Mouse (Mus musculus) urinary bladder, adult 2 months (tissue): ENCODE measurements at regions not wholly inside any gene's neighbourhood (a gene's known extent, or its start where the extent isn't known, plus 50 kb on each side); places are given as distances from the start of the nearest gene placed in this dataset.

Experiments
- DNase-seq: peaks from one replicate; pipeline ENCODE4 v3.0.0; 2022; ENCODE audit warnings: low spot score

DNA sequence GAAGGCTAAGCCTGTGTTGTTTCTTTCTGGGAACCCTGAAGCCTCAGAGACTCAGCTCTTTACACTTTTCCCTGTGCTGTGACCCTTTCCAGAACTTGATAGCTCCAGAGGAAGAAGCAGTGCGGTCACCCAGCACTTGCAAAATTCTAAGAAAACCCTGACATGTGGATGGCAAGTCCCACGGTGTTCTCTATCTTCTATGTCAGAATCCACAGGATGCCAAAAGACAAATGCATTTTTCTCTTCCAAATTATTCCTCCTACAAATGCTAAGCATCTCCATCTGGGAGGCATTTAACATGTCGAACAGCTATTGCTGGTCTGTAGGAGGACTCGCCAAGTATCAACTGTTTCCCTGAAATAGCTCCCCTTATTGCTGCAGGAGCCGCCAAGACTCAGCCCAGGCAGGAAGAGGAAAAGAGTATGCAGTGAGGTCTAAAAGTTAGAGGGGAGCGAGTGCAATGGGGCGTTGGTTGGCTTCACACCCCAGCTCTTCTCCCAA lies 274.0 kb upstream of the Xylt1 start:
- DNase-seq: no peak

- no peak for DNase-seq
Observed at GRCm38 (mm10) chr7:117108391-117108790, 272.4 kb upstream of the Xylt1 start.

DNA sequence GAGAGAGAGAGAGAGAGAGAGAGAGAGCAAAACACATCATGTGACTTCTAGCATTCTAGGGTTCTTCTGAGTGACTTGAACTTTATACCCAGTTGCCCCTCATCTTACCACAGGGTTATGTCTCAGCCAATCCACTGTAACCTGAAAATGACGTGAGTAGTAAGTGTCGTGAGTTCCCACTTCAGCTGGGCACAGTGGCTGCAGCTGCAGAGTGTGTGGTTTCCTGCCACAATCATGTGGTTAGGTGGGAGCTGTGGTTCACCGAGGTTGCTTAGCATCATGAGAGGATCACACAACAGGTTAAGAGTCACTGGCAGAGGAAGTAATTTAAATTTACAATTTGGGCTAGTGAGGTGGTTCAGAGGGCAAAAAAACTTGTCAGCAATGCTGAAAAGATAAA lies 253.1 kb upstream of the Xylt1 start:
- DNase-seq: no peak

GRCm38 (mm10) chr7:117134869-117135268 lies 245.9 kb upstream of the Xylt1 start:
- DNase-seq: no peak

- no peak for DNase-seq
Observed at GRCm38 (mm10) chr7:117138681-117139080, 242.1 kb upstream of the Xylt1 start.

GRCm38 (mm10) chr7:117139245-117139970 lies 241.4 kb upstream of the Xylt1 start:
- no peak for DNase-seq

- no peak for DNase-seq
Observed at GRCm38 (mm10) chr7:117139971-117140247, 240.9 kb upstream of the Xylt1 start.

DNA sequence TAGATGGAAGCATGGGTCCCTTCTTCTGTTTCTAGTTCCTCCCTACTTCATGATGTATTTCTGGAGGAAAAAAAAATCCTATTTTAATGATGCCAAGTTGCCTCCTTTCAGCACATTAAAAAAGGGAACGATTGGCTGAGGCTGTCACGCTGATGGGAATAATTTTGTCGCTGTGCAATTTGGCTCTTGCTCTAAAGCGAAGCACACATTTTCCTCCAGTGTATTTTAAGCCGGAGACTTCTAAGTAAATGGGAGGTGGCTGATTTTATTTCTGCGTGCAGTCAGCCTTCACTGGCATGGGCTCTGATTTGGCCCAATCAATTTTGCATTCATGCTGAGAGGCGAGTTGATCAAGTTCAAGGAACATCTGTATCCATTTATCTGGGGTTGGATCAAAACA lies 234.0 kb upstream of the Xylt1 start:
- DNase-seq: no peak

DNA sequence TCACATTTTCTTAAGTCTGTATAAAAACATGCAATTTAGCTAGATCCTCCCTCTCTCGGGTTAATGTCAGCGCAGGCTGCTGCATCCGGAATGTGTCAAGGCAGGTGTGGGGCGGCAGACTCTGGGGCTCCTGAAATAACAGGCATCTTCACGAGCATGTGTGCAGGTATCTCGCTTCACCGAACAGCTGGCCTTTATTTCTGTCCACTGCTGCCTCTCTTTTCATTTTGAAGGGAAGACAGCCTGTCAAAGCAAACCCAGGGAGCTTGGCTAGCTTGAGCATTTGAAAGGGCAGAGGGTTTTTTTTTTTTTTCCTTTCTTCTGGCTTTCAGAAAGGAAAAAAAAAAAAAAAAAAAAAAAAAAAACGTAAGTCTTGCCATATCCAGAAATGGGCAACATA lies 230.4 kb upstream of the Xylt1 start:
- DNase-seq: no peak

DNA sequence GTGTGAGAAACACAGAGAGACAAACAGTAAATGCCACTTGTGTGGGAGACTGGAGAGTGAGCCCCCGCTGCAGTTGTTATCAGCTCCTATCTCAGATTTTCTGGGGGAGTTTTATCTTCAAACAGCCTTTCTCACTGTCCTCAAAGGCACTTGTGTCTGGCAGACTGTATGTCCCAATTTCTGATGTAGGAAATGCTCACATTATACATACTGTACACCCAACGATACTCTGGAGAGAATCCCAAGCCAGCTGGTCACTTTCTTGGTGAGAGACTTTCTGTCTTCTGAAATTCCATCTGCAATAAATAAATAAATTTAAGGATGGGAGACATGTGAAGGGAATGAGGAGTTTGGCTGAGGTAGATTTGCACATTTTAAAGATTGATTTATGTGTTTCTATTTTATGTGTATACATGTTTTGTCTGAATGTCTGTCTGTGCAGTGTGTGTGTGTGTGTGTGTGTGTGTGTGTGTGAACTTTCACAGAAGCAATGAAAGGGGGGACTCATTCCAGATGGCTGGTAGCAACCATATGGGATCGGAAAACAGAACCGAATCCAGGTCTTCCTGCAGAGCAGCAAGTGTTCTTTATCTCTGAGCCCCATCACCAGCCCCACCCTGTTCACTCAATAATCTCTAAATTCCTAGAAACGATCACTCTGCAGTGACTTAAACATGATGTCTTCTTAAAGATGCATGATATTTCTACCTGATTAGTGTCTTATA lies 226.8 kb upstream of the Xylt1 start:
- no peak for DNase-seq

- DNase-seq: no peak
Observed at GRCm38 (mm10) chr7:117161193-117161908, 219.4 kb upstream of the Xylt1 start.

- no peak for DNase-seq
Observed at GRCm38 (mm10) chr7:117174811-117175422, 205.9 kb upstream of the Xylt1 start.

DNA sequence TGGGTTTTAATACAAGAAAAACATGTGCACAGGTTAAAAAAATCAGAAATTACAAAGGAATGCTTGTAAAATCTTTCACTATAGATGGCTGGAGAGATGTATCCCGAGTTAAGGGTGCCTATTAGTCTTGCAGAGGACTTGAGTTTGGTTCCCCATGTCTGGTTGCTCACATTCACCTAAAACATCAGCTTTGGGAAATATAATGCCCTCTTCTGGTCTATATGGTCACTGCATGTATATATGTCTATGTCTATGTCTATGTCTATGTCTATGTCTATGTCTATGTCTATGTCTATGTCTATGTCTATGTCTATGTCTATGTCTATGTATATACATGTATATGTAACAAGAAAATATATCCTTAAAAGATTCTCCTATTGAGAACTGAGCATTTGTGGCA lies 196.8 kb upstream of the Xylt1 start:
- DNase-seq: no peak

DNA sequence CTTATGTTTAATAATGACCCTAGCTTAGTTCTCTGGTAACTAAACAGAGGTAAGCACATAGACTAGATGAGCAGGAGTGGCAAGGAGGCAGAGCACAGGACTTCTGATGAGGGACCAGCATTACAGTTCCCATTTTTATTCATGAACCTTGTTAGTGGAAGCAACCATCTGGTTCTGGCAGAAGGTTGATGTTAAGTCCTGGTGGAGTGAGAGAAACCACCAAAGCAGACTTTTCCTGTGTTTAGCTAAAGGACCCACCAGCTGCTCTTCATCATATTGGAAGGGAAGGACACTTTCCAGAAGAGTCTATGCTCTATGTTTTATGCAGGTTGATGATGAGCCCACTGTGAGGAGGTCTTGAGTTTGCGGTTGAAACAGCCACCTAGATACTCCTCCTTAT lies 194.9 kb upstream of the Xylt1 start:
- no peak for DNase-seq

DNA sequence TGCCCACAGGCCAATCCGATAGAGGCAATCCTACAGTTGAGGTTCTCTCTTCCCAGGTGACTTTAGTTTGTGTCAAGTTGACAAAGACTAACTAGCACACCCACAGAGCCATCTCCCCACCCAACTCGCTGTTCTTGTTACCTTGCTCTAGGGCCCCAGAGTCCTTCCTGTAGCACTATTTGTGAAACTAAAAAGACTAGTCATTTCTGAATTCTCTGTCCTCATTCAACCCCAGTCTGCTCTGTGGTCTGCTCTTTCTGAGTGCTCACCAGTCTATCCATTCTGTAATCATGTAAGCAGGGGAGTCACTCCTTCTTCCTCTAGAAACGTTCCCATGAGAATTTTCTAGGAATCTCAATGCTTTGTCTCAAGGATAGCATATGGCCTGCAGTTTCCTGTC lies 184.2 kb upstream of the Xylt1 start:
- DNase-seq: no peak

DNA sequence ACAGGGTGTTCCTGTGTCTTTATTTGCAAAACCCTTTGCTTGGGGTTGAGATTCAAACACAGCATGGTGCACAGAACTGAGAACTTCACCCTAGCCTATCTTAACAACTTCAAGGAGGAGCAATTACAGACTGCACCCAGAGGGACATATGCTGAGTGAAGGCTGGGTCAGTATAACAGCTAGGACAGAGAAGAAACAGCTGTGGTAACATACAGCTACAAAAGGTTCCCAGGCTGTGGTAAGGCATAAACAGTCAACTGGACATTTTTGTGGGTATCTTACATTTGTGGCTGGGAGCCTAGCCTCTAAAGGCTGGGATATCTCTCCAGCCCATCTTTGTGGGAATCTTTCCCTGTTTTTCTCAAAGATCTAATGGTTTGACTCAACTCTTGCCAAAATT lies 154.5 kb upstream of the Xylt1 start:
- no peak for DNase-seq

GRCm38 (mm10) chr7:117229619-117230018 lies 151.2 kb upstream of the Xylt1 start:
- DNase-seq: no peak

DNA sequence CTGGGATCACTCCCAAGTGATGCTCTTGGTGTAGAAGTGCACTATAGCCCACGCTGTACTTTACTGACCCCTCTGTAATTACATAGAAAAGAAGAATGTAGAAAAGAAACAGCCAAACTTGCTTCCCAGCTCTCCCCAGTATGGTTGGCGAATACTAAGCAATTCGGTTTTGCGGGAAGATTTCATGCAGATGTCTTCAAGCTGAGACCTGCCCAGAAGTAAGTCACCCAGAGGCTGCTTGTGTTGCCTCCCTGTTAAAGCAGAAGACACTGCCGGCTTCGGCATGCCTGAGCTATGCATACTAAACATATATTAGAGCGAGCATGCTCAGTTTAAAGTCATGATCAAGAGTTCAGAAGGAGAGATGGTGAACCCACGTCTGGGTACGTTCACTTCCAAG lies 124.0 kb upstream of the Xylt1 start:
- no peak for DNase-seq

DNA sequence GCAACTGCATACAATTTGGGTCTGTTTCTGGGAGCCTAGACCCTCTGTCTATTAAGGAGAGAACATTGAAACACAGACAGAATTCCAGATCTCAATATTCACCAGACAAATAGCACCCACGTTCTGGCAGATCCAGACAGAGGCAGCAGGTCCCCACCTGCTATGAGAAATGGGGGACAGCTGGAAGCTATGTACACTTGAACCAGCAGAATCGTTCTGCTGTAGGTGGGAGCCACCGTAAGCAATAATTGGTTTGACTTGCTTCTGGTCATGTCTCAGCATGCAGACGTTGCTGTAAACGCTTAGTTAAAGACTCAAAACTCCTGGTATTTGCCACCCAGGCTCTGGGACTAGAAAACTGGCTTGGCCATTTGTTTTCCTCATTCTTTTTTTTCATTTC lies 122.2 kb upstream of the Xylt1 start:
- DNase-seq: no peak

GRCm38 (mm10) chr7:117259151-117259550 lies 121.6 kb upstream of the Xylt1 start:
- DNase-seq: no peak

DNA sequence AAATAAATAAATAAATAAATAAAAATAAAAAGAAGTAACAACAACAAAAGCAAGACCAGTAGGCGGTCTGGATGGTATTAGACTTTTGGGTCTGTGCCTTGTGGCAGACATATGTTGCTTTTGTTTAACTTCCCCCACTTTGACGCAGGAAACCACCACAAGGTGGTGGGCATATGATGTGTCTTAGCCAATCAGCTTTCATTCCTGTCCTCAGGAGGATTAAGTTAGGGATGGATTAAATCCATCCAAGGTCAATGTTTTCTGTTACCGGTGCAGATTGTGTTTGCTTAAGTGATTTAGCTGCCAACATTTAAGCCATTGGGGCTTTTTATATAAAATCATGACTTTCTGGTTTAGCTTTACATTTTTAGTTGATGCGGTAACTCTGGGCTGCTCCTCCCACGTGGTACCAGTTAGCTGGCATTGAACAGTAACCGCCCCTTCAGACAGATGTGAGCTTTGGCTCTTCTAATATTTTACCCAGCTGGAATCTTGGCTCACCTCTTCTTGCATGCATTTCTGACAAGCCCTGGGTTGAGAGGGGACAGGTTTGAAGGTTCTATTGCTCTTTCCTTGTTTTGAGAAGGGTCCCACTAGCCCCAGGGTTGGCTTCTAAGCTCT lies 121.0 kb upstream of the Xylt1 start:
- no peak for DNase-seq

GRCm38 (mm10) chr7:117260596-117260995 lies 120.2 kb upstream of the Xylt1 start:
- DNase-seq: no peak
